Mouse (Mus musculus): ENCODE results near the gene Pcnt. TPM values are rescaled to one million over a fixed set of nuclear protein-coding genes. Genes with fewer than 3 reads are reported as not detected.

Pcnt gene
- polyA plus RNA-seq, 1 experiment: 13.1 TPM

GRCm38 (mm10) chr10:76425674-76426073, 16.9 kb downstream of the Pcnt start:
- 94% methylated on average over 7 of the region's 7 CpGs for WGBS
- DNase-seq (ENCODE audit: low read depth, low spot score): no peak

GRCm38 (mm10) chr10:76416811-76417210, 25.8 kb downstream of the Pcnt start:
- 79% methylated on average over 12 of the region's 12 CpGs for WGBS
- no peak for DNase-seq (ENCODE audit: low read depth, low spot score)

- DNase-seq (ENCODE audit: low read depth, low spot score): no peak
- 95% methylated on average over 10 of the region's 10 CpGs for WGBS
Observed at GRCm38 (mm10) chr10:76408520-76408919, 34.1 kb downstream of the Pcnt start.

GRCm38 (mm10) chr10:76392596-76392995, 50.0 kb downstream of the Pcnt start:
- WGBS: 98% methylated on average over 12 of the region's 12 CpGs
- DNase-seq (ENCODE audit: low read depth, low spot score): no peak

- 86% methylated on average over 9 of the region's 9 CpGs for WGBS
Observed at GRCm38 (mm10) chr10:76391786-76392185, 50.8 kb downstream of the Pcnt start.

GRCm38 (mm10) chr10:76391166-76391565, 51.4 kb downstream of the Pcnt start:
- WGBS: 95% methylated on average over 9 of the region's 9 CpGs
- no peak for DNase-seq (ENCODE audit: low read depth, low spot score)

More at GRCm38 (mm10) chr10:76391786-76392185, 50.8 kb downstream of the Pcnt start:
- DNase-seq (ENCODE audit: low read depth, low spot score): no peak

- no peak for DNase-seq (ENCODE audit: low read depth, low spot score)
- WGBS: 96% methylated on average over 18 of the region's 18 CpGs
Observed at GRCm38 (mm10) chr10:76374981-76375380, 67.6 kb downstream of the Pcnt start.

GRCm38 (mm10) chr10:76371736-76372135, 70.8 kb downstream of the Pcnt start:
- WGBS: 87% methylated on average over 3 of the region's 3 CpGs
- no peak for DNase-seq (ENCODE audit: low read depth, low spot score)

- DNase-seq (ENCODE audit: low read depth, low spot score): no peak
- 92% methylated on average over 13 of the region's 13 CpGs for WGBS
Observed at GRCm38 (mm10) chr10:76368766-76369165, 73.8 kb downstream of the Pcnt start.

- WGBS: 25% methylated on average over 3 of the region's 3 CpGs
- DNase-seq (ENCODE audit: low read depth, low spot score): no peak
Observed at GRCm38 (mm10) chr10:76363233-76363632, 79.4 kb downstream of the Pcnt start.

- DNase-seq (ENCODE audit: low read depth, low spot score): no peak
- 35% methylated on average over 5 of the region's 5 CpGs for WGBS
Observed at GRCm38 (mm10) chr10:76358468-76358867, 84.1 kb downstream of the Pcnt start.

- WGBS: 93% methylated on average over 8 of the region's 8 CpGs
Observed at GRCm38 (mm10) chr10:76357286-76357875, 85.2 kb downstream of the Pcnt start.

GRCm38 (mm10) chr10:76354974-76355373, 87.6 kb downstream of the Pcnt start:
- 81% methylated on average over 12 of the region's 12 CpGs for WGBS
- DNase-seq (ENCODE audit: low read depth, low spot score): no peak

More at GRCm38 (mm10) chr10:76357286-76357875, 85.2 kb downstream of the Pcnt start:
- no peak for DNase-seq (ENCODE audit: low read depth, low spot score)

GRCm38 (mm10) chr10:76353986-76354385, 88.6 kb downstream of the Pcnt start:
- 95% methylated on average over 12 of the region's 12 CpGs for WGBS
- no peak for DNase-seq (ENCODE audit: low read depth, low spot score)

- no peak for DNase-seq (ENCODE audit: low read depth, low spot score)
- WGBS: 80% methylated on average over 7 of the region's 7 CpGs
Observed at GRCm38 (mm10) chr10:76351953-76352352, 90.6 kb downstream of the Pcnt start.

- 6% methylated on average over 4 of the region's 4 CpGs for WGBS
- no peak for DNase-seq (ENCODE audit: low read depth, low spot score)
Observed at GRCm38 (mm10) chr10:76346589-76346988, 96.0 kb downstream of the Pcnt start.

GRCm38 (mm10) chr10:76346043-76346491, 96.5 kb downstream of the Pcnt start:
- WGBS: 2% methylated on average over 8 of the region's 8 CpGs
- no peak for DNase-seq (ENCODE audit: low read depth, low spot score)

GRCm38 (mm10) chr10:76345540-76345902, 97.1 kb downstream of the Pcnt start:
- under 1% methylated on average over 12 of the region's 12 CpGs for WGBS
- no peak for DNase-seq (ENCODE audit: low read depth, low spot score)

- 1% methylated on average over 94 of the region's 94 CpGs for WGBS
- DNase-seq (ENCODE audit: low read depth, low spot score): no peak
Observed at GRCm38 (mm10) chr10:76344711-76345539, 97.7 kb downstream of the Pcnt start, which contains the start of gene Dip2a. Gene Dip2a (minus strand): TSS chr10:76345291.

GRCm38 (mm10) chr10:76334350-76334749, 108.2 kb downstream of the Pcnt start:
- 41% methylated on average over 4 of the region's 4 CpGs for WGBS
- DNase-seq (ENCODE audit: low read depth, low spot score): no peak

- no peak for DNase-seq (ENCODE audit: low read depth, low spot score)
- WGBS: 76% methylated on average over 2 of the region's 2 CpGs
Observed at GRCm38 (mm10) chr10:76332040-76332439, 110.5 kb downstream of the Pcnt start.
